Mouse (Mus musculus) WW6 (cell line): ENCODE measurements at regions not wholly inside any gene's neighbourhood (a gene's known extent, or its start where the extent isn't known, plus 50 kb on each side); places are given as distances from the start of the nearest gene placed in this dataset.

Experiments
- DNase-seq: peaks from one replicate; pipeline ENCODE4 v3.0.0-alpha.2; 2013; ENCODE audit warnings: low read depth, low spot score

GRCm38 (mm10) chr3:37881016-37881415 is 156.7 kb upstream of the Gm5148 start:
- no peak for DNase-seq

DNA sequence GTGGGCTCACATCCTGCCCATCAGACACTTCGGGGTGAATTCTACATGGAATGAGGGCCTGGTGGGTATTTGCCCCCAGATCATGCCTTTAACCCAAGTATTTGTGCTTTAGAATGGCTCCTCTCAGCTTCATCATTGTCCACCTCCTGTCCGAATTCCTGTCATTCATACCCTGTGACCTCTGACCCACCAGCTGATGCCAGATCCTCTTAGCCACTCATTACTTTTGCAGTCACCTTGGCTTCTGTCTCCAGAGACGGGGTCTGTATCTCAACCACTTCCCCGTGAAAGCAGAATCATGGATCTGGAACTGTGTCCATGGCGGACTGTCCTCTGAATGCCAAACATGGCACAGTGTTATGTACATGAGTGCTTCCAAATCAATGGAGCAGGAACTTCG is 154.8 kb upstream of the Gm5148 start:
- DNase-seq = no peak

GRCm38 (mm10) chr3:37876016-37876765 is 151.9 kb upstream of the Gm5148 start:
- DNase-seq = no peak

DNA sequence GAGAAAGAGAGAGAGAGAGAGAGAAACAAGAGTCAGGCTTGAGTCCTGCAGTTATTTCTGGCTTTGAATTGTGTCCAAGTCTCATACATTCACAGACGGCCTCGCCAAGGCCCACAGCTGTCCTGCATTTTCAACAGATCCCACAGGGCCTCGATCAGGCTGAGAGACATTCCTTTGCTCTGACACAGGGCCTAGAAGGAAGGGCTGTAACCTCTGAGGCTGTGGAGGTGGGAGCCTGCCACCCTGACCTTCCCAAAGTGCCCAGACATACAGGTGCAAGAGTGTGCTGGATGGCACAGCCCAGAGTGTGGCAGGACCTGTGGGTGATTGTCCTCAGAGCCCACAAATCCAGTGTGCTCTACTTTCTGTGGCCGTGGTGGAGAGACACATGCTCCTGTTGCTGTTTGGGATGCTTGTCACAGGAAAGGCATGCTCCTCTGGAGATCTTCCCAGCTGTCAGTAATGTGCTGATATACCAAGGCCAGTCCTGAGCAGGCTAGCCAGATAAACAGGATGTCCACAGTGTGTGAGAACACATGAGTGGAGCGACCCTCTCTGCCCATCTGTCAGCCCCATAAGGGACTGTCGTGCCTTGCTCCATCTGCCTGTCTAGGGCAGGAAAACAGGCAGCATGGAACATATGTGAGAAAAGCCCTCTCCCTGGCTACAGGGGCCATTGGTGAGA is 151.2 kb upstream of the Gm5148 start:
- no peak for DNase-seq

DNA sequence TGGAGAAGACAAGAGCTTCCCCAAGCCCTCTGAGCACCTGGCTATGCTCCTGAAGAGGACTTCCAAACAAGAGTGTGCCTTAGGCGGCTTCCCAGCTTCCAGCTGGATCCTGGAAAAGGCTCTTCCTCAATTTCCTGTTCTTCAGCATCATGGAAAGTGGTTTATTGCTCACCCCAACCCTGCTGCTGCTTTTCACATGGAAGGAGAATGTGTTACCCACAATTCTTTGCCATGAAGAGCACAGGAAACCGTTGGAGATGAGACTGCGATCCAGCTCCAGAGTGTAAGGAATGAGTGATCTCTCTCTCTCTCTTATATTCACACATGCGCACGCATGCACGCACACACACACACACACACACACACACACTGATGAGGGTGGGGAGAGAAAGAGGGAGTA is 150.6 kb upstream of the Gm5148 start:
- DNase-seq = no peak

- no peak for DNase-seq
Observed at GRCm38 (mm10) chr3:37874346-37874745, 150.1 kb upstream of the Gm5148 start.

- no peak for DNase-seq
Observed at GRCm38 (mm10) chr3:37872329-37872728, 148.0 kb upstream of the Gm5148 start.

DNA sequence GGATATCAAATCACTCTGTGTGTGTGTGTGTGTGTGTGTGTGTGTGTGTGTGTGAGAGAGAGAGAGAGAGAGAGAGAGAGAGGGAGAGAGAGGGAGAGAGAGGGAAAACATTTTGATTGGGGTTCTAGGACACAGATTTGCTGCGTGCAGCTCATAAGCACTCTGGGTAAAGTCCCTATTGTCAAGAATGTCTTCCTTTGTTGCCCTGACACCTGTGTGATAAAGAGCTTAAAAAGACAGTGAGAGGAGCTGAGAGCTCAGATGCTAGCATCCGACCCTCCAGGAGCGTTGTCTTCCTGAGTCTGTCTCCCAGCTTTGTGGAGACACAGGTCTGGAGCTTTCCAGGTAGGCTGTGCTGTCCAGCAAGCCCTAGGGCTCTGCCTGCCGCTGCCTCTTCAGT is 146.8 kb upstream of the Gm5148 start:
- DNase-seq = no peak

DNA sequence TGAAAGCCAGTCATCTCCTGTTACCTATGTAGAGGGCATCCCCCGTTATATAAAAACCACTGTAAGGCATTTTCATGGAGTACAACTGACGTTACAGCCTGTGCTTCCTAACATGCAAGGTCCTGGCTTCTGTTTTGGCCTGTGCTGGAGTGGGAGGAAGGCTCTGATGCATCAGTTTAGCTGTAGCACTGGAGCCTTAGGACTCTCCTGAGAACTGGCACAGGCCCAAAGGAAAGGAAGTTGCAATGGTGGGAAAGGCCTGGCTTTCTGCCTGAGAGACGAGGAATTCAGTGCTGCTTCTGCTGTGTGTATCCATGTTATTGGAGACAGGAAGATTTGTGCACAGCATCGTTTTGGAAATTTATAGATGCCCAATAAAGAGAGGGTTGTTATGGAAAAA is 144.2 kb upstream of the Gm5148 start:
- no peak for DNase-seq

DNA sequence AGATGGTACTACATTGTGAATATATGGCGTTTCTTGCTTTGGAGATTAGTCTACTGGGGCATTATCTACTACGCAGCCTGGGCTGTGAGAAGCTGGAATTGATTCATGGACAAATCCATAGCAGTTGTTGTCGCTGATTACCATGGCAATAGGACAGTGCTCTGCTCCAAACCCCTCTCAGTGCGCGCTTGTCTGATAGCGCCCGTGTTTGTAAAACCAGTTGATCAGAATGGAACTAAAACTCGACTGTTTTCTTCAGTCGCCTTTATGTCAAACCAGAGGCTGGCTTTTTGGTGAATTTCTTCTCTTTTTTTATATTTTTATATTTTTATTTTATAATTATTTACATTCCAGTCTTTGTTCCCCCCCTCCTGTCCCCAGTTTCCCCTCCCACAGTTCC is 138.5 kb upstream of the Gm5148 start:
- DNase-seq = no peak

GRCm38 (mm10) chr3:37860715-37861461 is 136.6 kb upstream of the Gm5148 start:
- no peak for DNase-seq

DNA sequence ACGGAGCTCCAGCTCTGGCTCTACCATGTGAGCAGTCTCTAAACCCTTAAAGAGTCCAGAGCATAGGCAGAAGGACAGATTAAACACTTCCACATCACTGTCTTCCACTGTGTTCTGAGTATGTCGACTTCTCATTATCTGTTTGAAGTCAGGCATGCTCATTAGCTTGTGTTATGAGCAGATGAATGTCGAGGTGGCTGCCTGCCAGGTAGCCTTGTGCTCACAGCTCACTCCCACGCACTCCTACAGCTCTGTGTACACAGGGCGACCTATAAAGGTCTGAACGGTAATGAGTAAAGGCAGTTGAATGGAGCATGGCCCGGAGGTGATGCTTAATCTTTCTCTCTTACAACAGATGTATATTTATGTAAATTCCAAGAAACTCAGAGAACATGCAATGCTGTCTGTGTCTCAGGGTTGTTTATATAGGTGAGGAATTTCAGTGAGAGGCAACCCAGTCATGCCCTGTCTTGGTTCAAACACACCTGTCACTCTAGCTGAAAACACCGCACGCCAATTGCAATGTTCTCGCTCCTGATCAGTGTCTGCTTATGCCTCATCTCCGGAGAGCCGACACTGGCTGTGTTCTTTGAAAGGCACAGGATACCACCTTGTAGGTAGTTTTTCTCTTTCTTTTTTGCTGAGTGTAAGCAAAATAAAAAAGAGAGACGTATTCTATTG is 135.9 kb upstream of the Gm5148 start:
- DNase-seq = no peak

- DNase-seq = no peak
Observed at GRCm38 (mm10) chr3:37858624-37859302, 134.5 kb upstream of the Gm5148 start.

GRCm38 (mm10) chr3:37846191-37847003 is 122.1 kb upstream of the Gm5148 start:
- DNase-seq = no peak

- no peak for DNase-seq
Observed at GRCm38 (mm10) chr3:37845313-37846023, 121.2 kb upstream of the Gm5148 start.

DNA sequence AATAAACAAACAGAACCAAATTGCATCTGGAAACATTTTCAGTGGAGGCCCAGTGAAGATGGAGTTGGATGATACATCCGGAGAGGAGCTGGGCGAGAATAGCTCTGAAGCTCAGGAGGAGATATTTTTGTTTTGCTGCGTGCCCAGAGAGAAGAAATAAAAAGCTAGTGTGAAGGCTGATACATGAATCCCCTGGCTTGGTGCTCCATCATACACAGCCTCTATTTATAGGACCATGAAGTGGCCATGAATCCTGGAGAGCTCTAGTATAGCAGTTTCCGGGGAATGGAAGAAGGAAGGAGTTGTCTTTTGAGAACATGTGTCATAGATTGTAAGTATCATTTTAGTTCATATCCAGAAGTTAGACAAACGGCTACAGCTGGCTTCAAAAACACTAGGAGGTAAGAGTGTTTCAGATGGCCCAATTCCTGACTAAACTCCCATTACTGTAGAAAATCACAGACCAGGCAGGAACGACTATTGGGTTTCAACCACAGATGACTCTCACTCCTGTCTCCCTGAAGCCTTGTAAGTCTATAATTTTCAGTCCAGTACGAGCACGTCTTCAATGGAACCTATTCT is 120.5 kb upstream of the Gm5148 start:
- DNase-seq = no peak

DNA sequence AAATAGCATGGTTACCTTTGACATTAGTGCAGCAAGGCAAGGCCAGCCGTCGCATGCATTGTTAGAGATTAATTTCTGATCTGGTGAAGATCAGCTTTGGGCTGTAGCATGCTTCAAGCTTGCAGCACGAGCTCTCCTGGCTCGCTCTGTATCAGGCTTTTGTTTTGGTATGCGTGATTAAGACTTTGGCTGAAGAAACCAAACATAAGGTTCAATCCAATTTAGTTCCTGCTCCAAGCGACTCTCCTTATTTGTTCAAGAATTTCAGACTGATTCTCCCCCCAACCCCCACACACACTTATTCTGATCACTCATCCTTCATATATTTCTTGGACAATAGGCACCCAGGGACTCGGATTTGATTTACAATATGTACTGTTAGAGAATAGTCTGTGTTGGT is 118.0 kb upstream of the Gm5148 start:
- DNase-seq = no peak

GRCm38 (mm10) chr3:37838896-37839295 is 114.6 kb upstream of the Gm5148 start:
- no peak for DNase-seq

DNA sequence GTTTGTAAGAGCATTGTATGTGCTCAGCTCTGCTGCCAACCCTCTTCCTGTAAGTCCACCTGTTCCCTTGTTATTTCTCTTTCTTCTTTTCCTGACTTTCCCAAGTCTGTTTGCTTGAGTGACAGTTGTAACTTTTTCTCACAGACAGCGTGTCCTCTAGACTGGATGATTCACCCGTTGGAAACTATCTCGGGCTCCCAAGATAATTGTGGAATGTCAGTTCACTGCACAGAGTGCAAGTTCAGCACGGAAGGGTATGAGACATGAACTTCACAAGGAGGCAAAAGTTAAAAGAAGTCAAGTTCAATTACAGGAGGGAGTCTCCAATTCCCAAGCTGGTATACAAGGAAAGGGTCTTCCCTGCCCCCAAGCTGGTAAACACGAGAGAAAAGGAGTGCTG is 112.5 kb upstream of the Gm5148 start:
- no peak for DNase-seq

GRCm38 (mm10) chr3:37835687-37836086 is 111.4 kb upstream of the Gm5148 start:
- no peak for DNase-seq
